Mouse (Mus musculus) CH12.LX (cell line): Measurements from ENCODE around the gene Ldb2.

Experiments
- CHD2 ChIP-seq: IDR thresholded peaks from 2 replicates; pipeline ENCODE4 v1.6.1; 2011; ENCODE audit warnings: low read length, improper control_type of control experiment
- CTCF ChIP-seq, 2 experiments: IDR thresholded peaks in 1 of 2; conservative IDR thresholded peaks in 1 of 2; 2 replicates each; pipeline ENCODE4 v1.5.1; 2011 to 2012; ENCODE audit warnings: low read depth in 2 of 2, low read length in 2 of 2, improper control_type of control experiment in 1 of 2, inconsistent platforms in 1 of 2, mild to moderate bottlenecking in 1 of 2, moderate library complexity in 1 of 2
- ELF1 ChIP-seq: IDR thresholded peaks from 2 replicates; pipeline ENCODE4 v1.6.1; 2014; ENCODE audit warnings: low read depth, mild to moderate bottlenecking, inconsistent platforms, low read length, improper control_type of control experiment
- ETS1 ChIP-seq: conservative IDR thresholded peaks from 2 replicates; pipeline ENCODE4 v1.6.1; 2012; ENCODE audit warnings: low read depth, mild to moderate bottlenecking, inconsistent platforms, low read length, improper control_type of control experiment, moderate library complexity
- MAX ChIP-seq: IDR thresholded peaks from 2 replicates; pipeline ENCODE4 v1.6.1; 2011; ENCODE audit warnings: low read length, improper control_type of control experiment
- MYC ChIP-seq: IDR thresholded peaks from 2 replicates; pipeline ENCODE4 v1.6.1; 2011; ENCODE audit warnings: low read depth, mild to moderate bottlenecking, improper control_type of control experiment, low read length
- POLR2A ChIP-seq: IDR thresholded peaks from 2 replicates; pipeline ENCODE4 v1.6.1; 2011; ENCODE audit warnings: low read depth, mild to moderate bottlenecking, improper control_type of control experiment, low read length
- TBP ChIP-seq: conservative IDR thresholded peaks from 2 replicates; pipeline ENCODE4 v1.6.1; 2011; ENCODE audit warnings: low read depth, low read length, improper control_type of control experiment
- TCF12 ChIP-seq: IDR thresholded peaks from 2 replicates; pipeline ENCODE4 v1.6.1; 2014; ENCODE audit warnings: low read depth, mild to moderate bottlenecking, inconsistent platforms, low read length, improper control_type of control experiment

GRCm38 (mm10) chr5:44615677-44616076 is 183.8 kb downstream of the Ldb2 start:
- no peak for TF ChIP-seq ETS1
- TF ChIP-seq MYC = no peak
- TF ChIP-seq CTCF (conservative IDR thresholded peaks at IDR 0.05 in 1 of 2, IDR thresholded peaks at IDR 0.05 in 1 of 2; ENCODE audit: low read depth in 2 of 2, low read length in 2 of 2) = no peak
- TF ChIP-seq MAX = no peak
- TF ChIP-seq TBP = no peak
- no peak for TF ChIP-seq ELF1
- TF ChIP-seq CHD2 = no peak
- TF ChIP-seq POLR2A = no peak
- no peak for TF ChIP-seq TCF12
